Mouse (Mus musculus) MEL (cell line): ENCODE measurements at regions not wholly inside any gene's neighbourhood (a gene's known extent, or its start where the extent isn't known, plus 50 kb on each side); places are given as distances from the start of the nearest gene placed in this dataset.

ENCODE experiments used
- DNase-seq: peaks from one replicate; pipeline ENCODE4 v3.0.0; 2011; ENCODE audit warnings: low read depth, low spot score
- H3K27ac ChIP-seq: 2 replicates; pipeline ENCODE4 v1.5.1; 2012; ENCODE audit warnings: low read depth, mild to moderate bottlenecking, control low read depth, low read length, moderate library complexity; ENCODE audit not compliant: control insufficient read depth
- H3K27me3 ChIP-seq, 2 experiments: fragments of 150-350 bp in 1 of 2; sonication (generic) in 1 of 2; 2 replicates each; pipeline ENCODE4 v1.6.1; 2012; ENCODE audit warnings: low read length in 2 of 2, mild to moderate bottlenecking in 2 of 2, improper control_type of control experiment in 1 of 2, moderate library complexity in 1 of 2; ENCODE audit not compliant: insufficient read depth in 2 of 2, control insufficient read depth in 1 of 2
- H3K36me3 ChIP-seq, 2 experiments: 2 replicates each; pipeline ENCODE4 v1.6.1; 2012 to 2014; ENCODE audit warnings: low read length in 2 of 2, improper control_type of control experiment in 1 of 2, inconsistent platforms in 1 of 2, mild to moderate bottlenecking in 1 of 2; ENCODE audit not compliant: insufficient read depth in 2 of 2, control insufficient read depth in 1 of 2
- H3K4me1 ChIP-seq, 2 experiments: fragments of 150-350 bp in 1 of 2; sonication (generic) in 1 of 2; 2 replicates each; pipeline ENCODE4 v1.6.1; 2012; ENCODE audit warnings: low read length in 2 of 2, improper control_type of control experiment in 1 of 2, mild to moderate bottlenecking in 1 of 2; ENCODE audit not compliant: insufficient read depth in 2 of 2, control insufficient read depth in 1 of 2
- H3K4me3 ChIP-seq, 2 experiments: fragments of 150-350 bp in 1 of 2; sonication (generic) in 1 of 2; 2 replicates each; pipeline ENCODE4 v1.5.1; 2012; ENCODE audit warnings: low read depth in 2 of 2, low read length in 2 of 2, mild to moderate bottlenecking in 2 of 2, moderate library complexity in 2 of 2, control low read depth in 1 of 2, improper control_type of control experiment in 1 of 2; ENCODE audit not compliant: control insufficient read depth in 1 of 2, insufficient read depth in 1 of 2
- H3K79me2 ChIP-seq: 2 replicates; pipeline ENCODE4 v1.6.1; 2012; ENCODE audit warnings: mild to moderate bottlenecking, low read length, moderate library complexity; ENCODE audit not compliant: control insufficient read depth, poor library complexity, insufficient read depth
- H3K9ac ChIP-seq: 2 replicates; pipeline ENCODE4 v1.6.1; 2012; ENCODE audit warnings: low read depth, mild to moderate bottlenecking, control low read depth, low read length, moderate library complexity; ENCODE audit not compliant: control insufficient read depth, poor library complexity, severe bottlenecking
- H3K9me3 ChIP-seq: fragments of 150-350 bp; sonication (generic); replicated peaks from 2 replicates; pipeline ENCODE4 v1.6.1; 2012; ENCODE audit warnings: mild to moderate bottlenecking, low read length, improper control_type of control experiment, moderate library complexity; ENCODE audit not compliant: insufficient read depth
- BHLHE40 ChIP-seq: IDR thresholded peaks from 2 replicates; pipeline ENCODE4 v1.6.1; 2012; ENCODE audit warnings: low read depth, mild to moderate bottlenecking, inconsistent platforms, low read length, improper control_type of control experiment, borderline replicate concordance
- CHD1 ChIP-seq: IDR thresholded peaks from 2 replicates; pipeline ENCODE4 v1.6.1; 2012; ENCODE audit warnings: low read depth, mild to moderate bottlenecking, inconsistent platforms, low read length, improper control_type of control experiment
- CHD2 ChIP-seq: IDR thresholded peaks from 2 replicates; pipeline ENCODE4 v1.6.1; 2011; ENCODE audit warnings: low read length, improper control_type of control experiment
- E2F4 ChIP-seq: IDR thresholded peaks from 2 replicates; pipeline ENCODE4 v1.6.1; 2011; ENCODE audit warnings: low read depth, low read length, improper control_type of control experiment, borderline replicate concordance
- ELF1 ChIP-seq: IDR thresholded peaks from 2 replicates; pipeline ENCODE4 v1.6.1; 2014; ENCODE audit warnings: low read depth, mild to moderate bottlenecking, inconsistent platforms, low read length, improper control_type of control experiment, moderate library complexity
- EP300 ChIP-seq, 2 experiments: IDR thresholded peaks; 2 replicates each; pipeline ENCODE4 v1.6.1; 2011; ENCODE audit warnings: improper control_type of control experiment in 2 of 2, low read length in 2 of 2, low read depth in 1 of 2, mild to moderate bottlenecking in 1 of 2
- GABPA ChIP-seq: IDR thresholded peaks from 2 replicates; pipeline ENCODE4 v1.6.1; 2012; ENCODE audit warnings: low read depth, mild to moderate bottlenecking, inconsistent platforms, low read length, improper control_type of control experiment, moderate library complexity
- HCFC1 ChIP-seq: IDR thresholded peaks from 2 replicates; pipeline ENCODE4 v1.6.1; 2012; ENCODE audit warnings: low read depth, mild to moderate bottlenecking, inconsistent platforms, low read length, improper control_type of control experiment, moderate library complexity
- KAT2A ChIP-seq: conservative IDR thresholded peaks from 2 replicates; pipeline ENCODE4 v1.6.1; 2012; ENCODE audit warnings: low read depth, low read length, improper control_type of control experiment, inconsistent platforms
- MAFK ChIP-seq: IDR thresholded peaks from 2 replicates; pipeline ENCODE4 v1.6.1; 2011; ENCODE audit warnings: low read depth, mild to moderate bottlenecking, low read length, improper control_type of control experiment, borderline replicate concordance
- MAZ ChIP-seq: IDR thresholded peaks from 2 replicates; pipeline ENCODE4 v1.6.1; 2012; ENCODE audit warnings: low read depth, mild to moderate bottlenecking, inconsistent platforms, low read length, improper control_type of control experiment
- MYC ChIP-seq: IDR thresholded peaks from 2 replicates; pipeline ENCODE4 v1.6.1; 2011; ENCODE audit warnings: low read depth, mild to moderate bottlenecking, low read length, improper control_type of control experiment, moderate library complexity
- NELFE ChIP-seq: IDR thresholded peaks from 2 replicates; pipeline ENCODE4 v1.6.1; 2011; ENCODE audit warnings: low read depth, low read length, improper control_type of control experiment
- NRF1 ChIP-seq: IDR thresholded peaks from 2 replicates; pipeline ENCODE4 v1.6.1; 2014; ENCODE audit warnings: low read depth, mild to moderate bottlenecking, inconsistent platforms, low read length, improper control_type of control experiment, moderate library complexity; ENCODE audit not compliant: poor library complexity, insufficient read depth, severe bottlenecking
- POLR2A ChIP-seq, 2 experiments: IDR thresholded peaks; 2 replicates each; pipeline ENCODE4 v1.6.1; 2011 to 2012; ENCODE audit warnings: low read length in 2 of 2, mild to moderate bottlenecking in 2 of 2, control low read depth in 1 of 2, improper control_type of control experiment in 1 of 2, low read depth in 1 of 2, moderate library complexity in 1 of 2; ENCODE audit not compliant: control insufficient read depth in 1 of 2, insufficient read depth in 1 of 2, poor library complexity in 1 of 2
- POLR2AphosphoS2 ChIP-seq: IDR thresholded peaks from 2 replicates; pipeline ENCODE4 v1.6.1; 2011; ENCODE audit warnings: low read length, improper control_type of control experiment
- POLR2AphosphoS5 ChIP-seq: IDR thresholded peaks from 2 replicates; pipeline ENCODE4 v1.6.1; 2012; ENCODE audit warnings: low read depth, borderline replicate concordance, mild to moderate bottlenecking, inconsistent platforms, low read length, moderate library complexity, mixed read lengths
- RAD21 ChIP-seq: IDR thresholded peaks from 2 replicates; pipeline ENCODE4 v1.6.1; 2011; ENCODE audit warnings: mild to moderate bottlenecking, low read depth, low read length, improper control_type of control experiment
- TAL1 ChIP-seq: IDR thresholded peaks from 2 replicates; pipeline ENCODE4 v1.6.1; 2012; ENCODE audit warnings: mild to moderate bottlenecking, inconsistent platforms, low read length, moderate library complexity, mixed read lengths
- TCF12 ChIP-seq: IDR thresholded peaks from 2 replicates; pipeline ENCODE4 v1.6.1; 2014; ENCODE audit warnings: low read depth, mild to moderate bottlenecking, inconsistent platforms, low read length, improper control_type of control experiment, moderate library complexity
- UBTF ChIP-seq: IDR thresholded peaks from 2 replicates; pipeline ENCODE4 v1.6.1; 2012; ENCODE audit warnings: low read depth, mild to moderate bottlenecking, inconsistent platforms, low read length, improper control_type of control experiment, moderate library complexity, borderline replicate concordance; ENCODE audit not compliant: insufficient read depth
- USF1 ChIP-seq: IDR thresholded peaks from 2 replicates; pipeline ENCODE4 v1.6.1; 2014; ENCODE audit warnings: low read depth, mild to moderate bottlenecking, inconsistent platforms, low read length, improper control_type of control experiment, moderate library complexity
- ZKSCAN1 ChIP-seq: IDR thresholded peaks from 2 replicates; pipeline ENCODE4 v1.6.1; 2012; ENCODE audit warnings: low read depth, mild to moderate bottlenecking, inconsistent platforms, low read length, improper control_type of control experiment, moderate library complexity
- ZNF384 ChIP-seq: IDR thresholded peaks from 2 replicates; pipeline ENCODE4 v1.6.1; 2012; ENCODE audit warnings: low read depth, mild to moderate bottlenecking, inconsistent platforms, low read length, improper control_type of control experiment

- H3K36me3 ChIP-seq = no peaks in the 10 kb centered on the region
- TF ChIP-seq POLR2AphosphoS5 (no peak), RAD21 (no peak), MAZ (no peak), KAT2A (no peak), TAL1 (no peak), CHD2 (no peak), POLR2AphosphoS2 (no peak), ZKSCAN1 (no peak), ELF1 (no peak), MAFK (no peak), ZNF384 (no peak), TCF12 (no peak), POLR2A (IDR thresholded peaks at IDR 0.05; ENCODE audit: control insufficient read depth in 1 of 2, insufficient read depth in 1 of 2, low read depth in 1 of 2, low read length in 2 of 2, poor library complexity in 1 of 2) (no peak), NRF1 (no peak), MYC (no peak)
- no peaks in the 10 kb centered on the region for H3K27me3 ChIP-seq
- no peaks in the 10 kb centered on the region for H3K4me1 ChIP-seq
- no peak for DNase-seq
- H3K9ac ChIP-seq = no peak overlapping the region
- no peak overlapping the region for H3K27ac ChIP-seq
- no peaks in the 10 kb centered on the region for H3K79me2 ChIP-seq
- no peaks in the 10 kb centered on the region for H3K9me3 ChIP-seq
- H3K4me3 ChIP-seq = no peak overlapping the region
Observed at GRCm38 (mm10) chr12:10445738-10446137, 55.2 kb downstream of the Rdh14 start.

DNA sequence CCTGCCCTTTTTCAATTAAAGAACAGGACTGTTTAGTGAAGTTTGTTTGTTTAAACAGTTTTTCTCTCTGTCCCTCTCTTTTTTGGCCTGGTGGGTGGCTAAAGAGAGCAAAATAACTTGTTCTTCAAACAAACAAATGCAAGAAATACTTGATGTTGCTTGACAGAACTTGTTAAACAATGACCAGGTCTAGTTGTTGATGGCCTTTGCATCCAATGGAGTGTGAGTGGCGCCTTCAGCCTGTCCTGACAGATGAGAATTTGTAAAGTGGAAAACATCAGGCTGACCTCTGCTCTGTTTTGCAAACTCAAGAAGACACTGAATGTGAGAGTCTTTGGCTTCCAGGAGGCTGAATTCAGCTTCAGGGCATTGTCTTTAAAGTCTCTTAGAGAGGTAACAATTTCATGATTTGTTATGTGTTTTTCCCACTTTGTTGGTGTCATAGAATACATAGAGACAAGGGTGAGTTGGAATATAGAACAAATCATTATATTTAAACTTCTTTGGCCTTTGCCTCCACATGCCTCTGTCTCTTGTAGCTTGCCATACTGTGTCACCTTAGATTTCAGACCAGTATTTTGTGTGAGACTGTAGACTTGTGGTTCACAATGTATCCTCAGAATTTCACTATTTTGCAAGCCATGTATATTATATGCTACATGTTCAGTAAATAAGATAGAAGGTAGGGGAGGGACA is 67.5 kb downstream of the Rdh14 start:
- no peaks in the 10 kb centered on the region for H3K79me2 ChIP-seq
- no peak overlapping the region for H3K4me3 ChIP-seq
- H3K27ac ChIP-seq = no peak overlapping the region

More for the DNA sequence above, 67.5 kb downstream of the Rdh14 start:
- Histone ChIP-seq H3K9me3 (no peaks in the 10 kb centered on the region), H3K27me3 (no peaks in the 10 kb centered on the region)
- no peak for DNase-seq
- TF ChIP-seq ZNF384 (no peak), HCFC1 (no peak), KAT2A (no peak), POLR2A (IDR thresholded peaks at IDR 0.05; ENCODE audit: control insufficient read depth in 1 of 2, insufficient read depth in 1 of 2, low read depth in 1 of 2, low read length in 2 of 2, poor library complexity in 1 of 2) (no peak), POLR2AphosphoS2 (no peak), CHD1 (no peak), MAFK (no peak), UBTF (no peak), MAZ (no peak), BHLHE40 (no peak), E2F4 (no peak), USF1 (no peak), GABPA (no peak), NELFE (no peak), EP300 (IDR thresholded peaks at IDR 0.05; ENCODE audit: low read depth in 1 of 2, low read length in 2 of 2) (no peak)
- TF ChIP-seq, all 39 proteins: peak for 0
- Histone ChIP-seq H3K4me1 (no peaks in the 10 kb centered on the region), H3K36me3 (no peaks in the 10 kb centered on the region), H3K9ac (no peak overlapping the region)
